Mouse (Mus musculus) midbrain, embryonic 13.5 days (tissue): Measurements from ENCODE around the gene Gpr137. TPM values are rescaled to one million over a fixed set of nuclear protein-coding genes. Genes with fewer than 3 reads are reported as not detected.

ENCODE experiments used
- ATAC-seq: fragments of 200-750 bp; cut with Nextera tagmentation; 2 replicates; pipeline ENCODE4 v1.8.0; 2017; ENCODE audit warnings: mild to moderate bottlenecking, moderate TSS enrichment, moderate library complexity
- H3K27ac ChIP-seq: fragments of 300-500 bp; sonication (generic); 2 replicates; pipeline ENCODE4 v1.5.1; 2015; ENCODE audit warnings: inconsistent platforms, mild to moderate bottlenecking, moderate library complexity
- H3K27me3 ChIP-seq: fragments of 300-500 bp; sonication (generic); 2 replicates; pipeline ENCODE4 v1.6.1; 2015; ENCODE audit warnings: mild to moderate bottlenecking, inconsistent platforms
- H3K36me3 ChIP-seq: fragments of 300-500 bp; sonication (generic); 2 replicates; pipeline ENCODE4 v1.6.1; 2015; ENCODE audit warnings: mild to moderate bottlenecking, inconsistent platforms
- H3K4me1 ChIP-seq: fragments of 300-500 bp; sonication (generic); replicated peaks from 2 replicates; pipeline ENCODE4 v1.6.1; 2015; ENCODE audit warnings: inconsistent platforms
- H3K4me2 ChIP-seq: fragments of 300-500 bp; sonication (generic); replicated peaks from 2 replicates; pipeline ENCODE4 v1.6.1; 2015; ENCODE audit warnings: moderate library complexity, mild to moderate bottlenecking, inconsistent platforms
- H3K4me3 ChIP-seq: fragments of 300-500 bp; sonication (generic); replicated peaks from 2 replicates; pipeline ENCODE4 v1.5.1; 2015; ENCODE audit warnings: mild to moderate bottlenecking, inconsistent platforms
- H3K9ac ChIP-seq: fragments of 300-500 bp; sonication (generic); replicated peaks from 2 replicates; pipeline ENCODE4 v1.6.1; 2015; ENCODE audit warnings: mild to moderate bottlenecking, inconsistent platforms
- H3K9me3 ChIP-seq: fragments of 300-500 bp; sonication (generic); 2 replicates; pipeline ENCODE4 v1.6.1; 2016; ENCODE audit warnings: mild to moderate bottlenecking, inconsistent platforms
- WGBS: fragments of 180-500 bp; shearing (Covaris S2); methylation state at CpG from one replicate; pipeline ENCODE4 v1.1.7; 2015; 5-methylcytosine and 5-hydroxymethylcytosine counted together
- polyA plus RNA-seq: library from polyadenylated mRNA; unstranded; fragments of >200 nt; fragmentation: Nextera tagmentation; extraction: Ambion mirVana; gene quantifications from 2 replicates; pipeline ENCODE4 v1.2.1, GENCODE M21; 2015

Gpr137 gene
- polyA plus RNA-seq, 1 experiment from 2014 or later = 50.3 TPM

DNA sequence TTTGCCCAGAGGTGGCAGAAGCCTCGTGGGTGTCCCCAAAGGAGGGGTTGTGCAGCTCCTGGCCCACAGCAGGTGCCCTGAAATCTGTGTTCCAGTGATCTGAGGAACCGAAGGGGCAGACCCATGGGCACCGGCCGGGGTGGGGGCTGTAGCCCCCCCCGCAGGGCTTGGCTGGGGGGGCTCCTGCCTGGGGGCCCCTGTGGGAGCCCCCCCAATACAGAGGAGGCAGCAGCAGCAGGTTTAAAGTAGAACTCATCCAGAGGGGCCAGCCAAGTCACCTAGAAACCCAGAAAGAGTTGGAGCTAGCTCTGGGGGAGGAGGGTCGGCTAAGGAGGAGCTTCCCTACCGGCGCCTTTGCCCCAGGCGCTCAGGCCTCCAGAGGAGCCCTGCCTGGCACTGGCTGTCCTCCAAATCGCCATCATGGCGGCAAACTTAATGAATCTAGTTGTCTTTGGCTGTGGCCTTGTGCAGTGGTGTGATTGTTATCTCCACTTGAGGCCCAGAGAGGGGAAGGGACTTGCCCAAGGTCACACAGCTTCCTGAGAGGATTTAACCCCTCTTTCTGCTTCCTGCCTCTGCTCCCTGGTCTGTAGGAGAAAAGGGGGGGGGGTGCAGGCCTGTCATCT, 28.3 kb upstream of the Gpr137 start:
- Histone ChIP-seq H3K4me1 (peaks cover 21% of the 10 kb centered on the region), H3K9ac (0 out of 2 replicates have a peak overlapping the region, but pooled peaks have one; percentile 57), H3K27me3 (peaks cover 40% of the 10 kb centered on the region), H3K9me3 (no peaks in the 10 kb centered on the region), H3K36me3 (no peaks in the 10 kb centered on the region), H3K4me3 (no peak overlapping the region), H3K27ac (no peak overlapping the region), H3K4me2 (peak overlapping the region; percentile 49)
- WGBS = 13% methylated on average over 11 of the region's 11 CpGs
- no peak for ATAC-seq

- 2% methylated on average over 52 of the region's 55 CpGs for WGBS
- Histone ChIP-seq H3K27me3 (peaks cover 40% of the 10 kb centered on the region), H3K9ac (peak overlapping the region; percentile 57)
Measured at GRCm38 (mm10) chr19:6969665-6970381, 27.5 kb upstream of the Gpr137 start.

GRCm38 (mm10) chr19:6969291-6969664, 27.0 kb upstream of the Gpr137 start:
- WGBS = 2% methylated on average over 20 of the region's 20 CpGs
- no peak for ATAC-seq
- peak overlapping the region; percentile 49 for H3K4me2 ChIP-seq
- H3K27ac ChIP-seq = no peak overlapping the region
- no peaks in the 10 kb centered on the region for H3K36me3 ChIP-seq
- peak overlapping the region; percentile 38 for H3K4me3 ChIP-seq
- H3K27me3 ChIP-seq = peaks cover 40% of the 10 kb centered on the region
- H3K9ac ChIP-seq = peak overlapping the region; percentile 57
- H3K4me1 ChIP-seq = peaks cover 21% of the 10 kb centered on the region
- H3K9me3 ChIP-seq = no peaks in the 10 kb centered on the region

More at GRCm38 (mm10) chr19:6969665-6970381, 27.5 kb upstream of the Gpr137 start:
- Histone ChIP-seq H3K4me1 (peaks cover 21% of the 10 kb centered on the region), H3K27ac (no peak overlapping the region), H3K4me3 (peak overlapping the region; percentile 38), H3K36me3 (no peaks in the 10 kb centered on the region), H3K9me3 (no peaks in the 10 kb centered on the region), H3K4me2 (peak overlapping the region; percentile 49)
- peak; percentile 21; the same call in 1 of the 2 replicates for ATAC-seq

- Histone ChIP-seq H3K4me3 (peak overlapping the region; percentile 38), H3K9me3 (no peaks in the 10 kb centered on the region), H3K4me2 (peak overlapping the region; percentile 49), H3K36me3 (no peaks in the 10 kb centered on the region), H3K9ac (no peak overlapping the region), H3K27me3 (peaks cover 40% of the 10 kb centered on the region), H3K4me1 (peaks cover 16% of the 10 kb centered on the region), H3K27ac (no peak overlapping the region)
- 15% methylated on average over 15 of the region's 15 CpGs for WGBS
- no peak for ATAC-seq
Measured at GRCm38 (mm10) chr19:6968491-6969271, 26.4 kb upstream of the Gpr137 start.

DNA sequence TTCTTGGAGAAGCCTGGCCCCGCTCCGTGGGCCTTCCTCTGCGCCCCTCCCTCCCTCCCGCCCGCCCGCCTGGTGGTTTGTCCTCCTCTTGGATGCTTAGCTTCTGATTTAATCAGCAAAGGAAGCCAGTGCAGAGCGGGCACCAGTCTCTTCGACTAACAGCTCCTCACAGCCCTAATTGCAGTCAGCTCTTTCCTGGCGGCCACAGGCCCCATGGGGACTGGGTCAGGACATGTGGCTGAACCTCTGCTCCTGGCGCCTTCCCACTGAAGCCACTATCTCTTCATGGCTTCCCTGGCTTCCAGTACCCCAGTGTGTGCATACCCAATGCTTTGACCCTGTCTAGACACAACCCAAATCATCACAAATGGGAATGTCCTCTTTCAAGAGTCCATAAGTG, 14.2 kb upstream of the Gpr137 start:
- 73% methylated on average over 10 of the region's 10 CpGs for WGBS
- H3K27me3 ChIP-seq = no peaks in the 10 kb centered on the region
- no peak overlapping the region for H3K27ac ChIP-seq

DNA sequence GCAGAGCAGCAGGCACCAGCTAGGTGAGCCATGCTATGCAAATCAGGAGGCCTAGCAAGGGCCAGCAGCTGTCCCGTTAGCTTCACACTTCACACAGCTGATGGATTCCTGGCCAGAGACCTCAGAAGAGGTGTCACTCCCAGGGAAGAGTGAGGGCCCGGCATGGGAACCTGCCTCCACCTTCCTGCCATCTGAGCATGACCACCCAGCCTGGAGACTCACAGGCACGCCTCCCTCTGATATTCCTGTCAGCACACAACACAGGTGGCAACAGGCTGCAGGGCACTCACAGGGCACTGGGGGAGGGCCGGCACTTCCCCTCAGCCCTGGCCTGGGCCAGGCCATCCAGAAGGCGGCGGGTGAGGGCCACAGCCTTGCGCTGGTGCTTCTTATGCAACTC, 13.1 kb upstream of the Gpr137 start:
- no peak for ATAC-seq
- H3K9ac ChIP-seq = no peak overlapping the region
- 94% methylated on average over 7 of the region's 7 CpGs for WGBS

More for the DNA sequence above, 14.2 kb upstream of the Gpr137 start:
- Histone ChIP-seq H3K4me3 (no peak overlapping the region), H3K4me2 (no peak overlapping the region), H3K9ac (no peak overlapping the region), H3K36me3 (peaks cover 20% of the 10 kb centered on the region; the same call in 1 of the 2 replicates), H3K9me3 (no peaks in the 10 kb centered on the region), H3K4me1 (peaks cover 14% of the 10 kb centered on the region)
- no peak for ATAC-seq

DNA sequence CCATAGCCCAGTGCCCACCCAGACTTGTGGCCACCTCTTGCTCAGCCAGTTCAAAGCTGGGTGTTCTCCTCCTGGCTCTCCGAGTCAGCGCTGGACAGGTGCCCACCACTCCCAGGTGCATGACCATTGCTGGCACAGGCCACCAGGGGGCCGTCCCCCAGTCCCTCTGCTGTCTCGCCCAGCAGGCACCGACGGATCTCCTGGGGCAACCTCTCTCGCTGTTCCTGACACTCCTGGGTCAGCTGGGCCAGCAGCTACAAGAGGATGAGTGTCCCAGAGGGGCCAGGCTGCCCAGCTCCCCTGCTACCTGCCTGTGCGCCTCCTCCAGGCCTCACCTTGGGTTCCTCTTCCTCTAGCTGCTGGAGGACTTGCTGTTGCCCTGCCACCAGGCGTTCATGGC, 11.8 kb upstream of the Gpr137 start:
- Histone ChIP-seq H3K9me3 (no peaks in the 10 kb centered on the region), H3K4me1 (peaks cover 25% of the 10 kb centered on the region), H3K36me3 (peaks cover 17% of the 10 kb centered on the region; the same call in 1 of the 2 replicates), H3K4me2 (no peak overlapping the region), H3K9ac (no peak overlapping the region), H3K4me3 (no peak overlapping the region), H3K27me3 (no peaks in the 10 kb centered on the region), H3K27ac (no peak overlapping the region)
- WGBS = 57% methylated on average over 9 of the region's 9 CpGs
- ATAC-seq = no peak

More for the DNA sequence above, 13.1 kb upstream of the Gpr137 start:
- Histone ChIP-seq H3K9me3 (no peaks in the 10 kb centered on the region), H3K36me3 (peaks cover 20% of the 10 kb centered on the region; the same call in 1 of the 2 replicates), H3K27me3 (no peaks in the 10 kb centered on the region), H3K27ac (no peak overlapping the region), H3K4me2 (no peak overlapping the region), H3K4me3 (no peak overlapping the region), H3K4me1 (peaks cover 15% of the 10 kb centered on the region)

DNA sequence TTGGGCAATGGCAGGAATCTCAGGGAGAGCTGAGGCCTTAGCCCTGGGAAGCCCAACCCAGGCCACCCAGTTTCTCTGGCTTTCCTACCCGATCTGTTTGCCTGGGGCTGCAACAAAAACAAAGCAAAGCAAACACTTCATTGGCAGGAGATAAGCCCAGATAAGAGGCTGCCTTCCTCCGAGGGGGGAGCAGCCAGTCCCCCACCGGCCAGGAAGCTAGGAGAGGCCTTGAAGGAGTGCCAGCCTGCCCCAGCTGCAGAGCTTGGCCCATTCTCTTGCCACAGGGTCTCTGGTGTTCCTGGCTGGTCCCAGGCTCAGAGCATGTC, 10.4 kb upstream of the Gpr137 start:
- H3K9me3 ChIP-seq = no peaks in the 10 kb centered on the region
- H3K27me3 ChIP-seq = no peaks in the 10 kb centered on the region
- H3K9ac ChIP-seq = peak overlapping the region; percentile 84
- H3K27ac ChIP-seq = peak overlapping the region; percentile 97
- H3K4me1 ChIP-seq = peaks cover 25% of the 10 kb centered on the region
- 37% methylated on average over 3 of the region's 3 CpGs for WGBS
- ATAC-seq = no peak
- H3K4me3 ChIP-seq = peak overlapping the region; percentile 62
- peak overlapping the region; percentile 99 for H3K4me2 ChIP-seq
- peaks cover 17% of the 10 kb centered on the region; the same call in 1 of the 2 replicates for H3K36me3 ChIP-seq

DNA sequence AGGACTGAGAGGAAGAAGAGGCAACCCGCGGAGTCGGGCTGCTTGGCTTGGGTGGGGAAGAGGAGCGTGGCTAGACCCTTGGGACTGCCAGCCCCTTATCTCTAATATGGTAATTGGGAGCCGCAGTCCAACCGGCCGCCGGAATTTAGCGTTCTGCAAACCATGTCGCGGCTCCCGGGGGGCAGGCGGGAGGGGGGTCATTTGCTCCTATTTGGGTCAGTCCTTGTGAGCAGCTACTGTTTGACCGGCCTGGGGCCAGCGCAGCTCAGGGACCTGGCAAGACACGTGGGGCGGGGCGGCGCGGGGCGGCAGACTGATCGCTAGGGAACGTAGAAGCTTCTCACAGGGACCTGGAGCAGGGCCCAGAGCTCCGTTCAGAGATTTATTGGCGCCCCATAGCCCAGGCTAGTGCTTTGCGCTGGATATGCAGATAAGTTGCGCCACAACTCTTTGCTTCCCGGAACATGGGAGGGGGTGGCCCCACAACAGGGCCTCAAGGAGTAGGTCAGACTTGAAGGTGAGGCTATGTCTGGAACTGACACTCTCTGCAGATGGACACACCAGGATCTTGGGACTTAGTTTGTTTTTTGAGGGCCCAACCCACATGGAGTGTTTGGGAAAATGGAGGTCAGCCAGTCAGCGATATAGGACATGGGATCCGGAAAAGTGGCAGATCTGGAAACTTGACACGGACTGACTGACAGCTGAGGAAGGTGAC, 9.9 kb upstream of the Gpr137 start:
- Histone ChIP-seq H3K4me2 (peak overlapping the region; percentile 99), H3K27me3 (no peaks in the 10 kb centered on the region), H3K36me3 (peaks cover 17% of the 10 kb centered on the region; the same call in 1 of the 2 replicates), H3K4me1 (peaks cover 25% of the 10 kb centered on the region), H3K9ac (peak overlapping the region; percentile 84), H3K4me3 (peak overlapping the region; percentile 62), H3K9me3 (no peaks in the 10 kb centered on the region), H3K27ac (peak overlapping the region; percentile 97)
- peak; percentile 27 for ATAC-seq
- 4% methylated on average over 30 of the region's 31 CpGs for WGBS

DNA sequence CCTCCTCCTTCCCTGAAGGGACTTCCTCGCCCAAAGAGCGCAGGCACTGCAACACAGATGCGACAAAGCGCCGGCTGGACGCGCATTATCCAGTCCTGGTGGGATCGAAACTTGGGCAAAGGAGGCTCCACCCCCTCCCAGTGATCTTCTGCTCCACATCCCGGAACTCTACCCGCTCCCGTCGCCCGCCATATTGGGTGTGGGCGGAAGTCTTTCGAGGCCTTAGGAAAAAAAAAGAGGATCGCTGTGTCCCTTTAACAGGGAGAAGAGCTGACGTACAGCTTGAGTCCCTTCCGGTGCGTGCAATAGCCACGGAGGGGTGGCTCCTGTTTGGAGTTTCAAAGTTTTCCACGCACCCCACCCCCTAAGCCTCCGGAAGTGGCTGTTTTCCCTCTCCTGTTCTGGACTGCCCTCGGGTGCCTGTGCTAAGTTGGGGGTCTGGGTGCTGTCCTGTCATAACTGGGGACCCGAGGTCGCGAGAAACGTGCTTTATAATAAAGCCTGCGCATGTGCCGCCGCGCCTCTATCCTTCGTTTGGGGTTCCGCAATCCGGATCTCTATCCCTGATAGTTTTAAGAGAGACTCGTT, 9.2 kb upstream of the Gpr137 start:
- H3K9ac ChIP-seq = peak overlapping the region; percentile 84
- ATAC-seq = peak; percentile 84
- H3K27ac ChIP-seq = peak overlapping the region; percentile 97
- under 1% methylated on average over 35 of the region's 35 CpGs for WGBS
- peak overlapping the region; percentile 62 for H3K4me3 ChIP-seq
- H3K4me2 ChIP-seq = peak overlapping the region; percentile 99
- peaks cover 25% of the 10 kb centered on the region for H3K4me1 ChIP-seq
- no peaks in the 10 kb centered on the region for H3K9me3 ChIP-seq
- H3K27me3 ChIP-seq = no peaks in the 10 kb centered on the region
- peaks cover 17% of the 10 kb centered on the region; the same call in 1 of the 2 replicates for H3K36me3 ChIP-seq

DNA sequence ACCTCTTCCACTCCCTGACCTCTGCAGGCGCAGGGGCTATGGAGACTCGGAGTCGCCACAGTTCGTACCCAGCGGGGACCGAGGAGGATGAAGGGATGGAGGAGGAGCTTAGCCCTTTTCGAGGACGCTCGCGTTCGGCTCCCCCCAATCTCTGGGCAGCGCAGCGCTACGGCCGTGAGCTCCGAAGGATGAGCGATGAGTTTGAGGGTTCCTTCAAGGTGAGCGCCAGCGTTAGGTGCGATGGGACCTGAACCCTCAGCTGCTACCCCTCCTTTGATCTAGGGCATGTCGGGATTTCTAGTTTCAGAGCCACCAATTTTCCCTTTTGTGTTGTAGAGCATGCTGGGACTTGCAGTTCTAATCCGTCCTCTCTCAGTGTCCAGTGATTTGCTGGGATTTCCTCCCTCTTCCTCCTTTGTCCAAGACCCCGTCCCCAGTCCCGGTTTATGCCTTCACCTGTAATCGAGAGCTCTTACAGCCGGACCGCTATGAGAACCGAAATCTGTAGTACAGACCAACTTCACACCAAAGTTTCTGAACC, 8.4 kb upstream of the Gpr137 start:
- Histone ChIP-seq H3K4me2 (peak overlapping the region; percentile 99), H3K9me3 (no peaks in the 10 kb centered on the region), H3K27ac (peak overlapping the region; percentile 97), H3K4me1 (peaks cover 25% of the 10 kb centered on the region), H3K27me3 (no peaks in the 10 kb centered on the region), H3K36me3 (peaks cover 15% of the 10 kb centered on the region; the same call in 1 of the 2 replicates), H3K9ac (peak overlapping the region; percentile 84), H3K4me3 (peak overlapping the region; percentile 62)
- ATAC-seq = peak; percentile 52
- under 1% methylated on average over 28 of the region's 28 CpGs for WGBS
